Mouse (Mus musculus) left cerebral cortex, adult 18-20 months (tissue): ENCODE results near the gene Esr1. TPM values are rescaled to one million over a fixed set of nuclear protein-coding genes. Genes with fewer than 3 reads are reported as not detected.
"Not testable (repeated sequence)": the region's sequence is repeated elsewhere in the genome, so short reads cannot be mapped to it uniquely, and the experiment has no call there.

Experiments
- DNase-seq, 2 experiments: peaks; one replicate each; pipeline ENCODE4 v3.0.0; 2021 to 2022; ENCODE audit warnings: low spot score in 2 of 2, mixed read lengths in 1 of 2
- total RNA-seq, 2 experiments: library from RNA; stranded (reverse); gene quantifications; 2 replicates each; pipeline ENCODE4 v1.2.3; 2021

Esr1 gene
- total RNA-seq, 2 experiments from 2014 or later: 2.1 to 3.0 TPM

- DNase-seq: not testable (repeated sequence)
Measured at GRCm38 (mm10) chr10:4619426-4619825, 8.0 kb downstream of the Esr1 start.

GRCm38 (mm10) chr10:4620596-4621504 lies 9.5 kb downstream of the Esr1 start:
- DNase-seq: no peak

- DNase-seq: no peak
Measured at GRCm38 (mm10) chr10:4621505-4621815, 10.1 kb downstream of the Esr1 start.

- DNase-seq: no peak
Measured at GRCm38 (mm10) chr10:4623319-4623718, 11.9 kb downstream of the Esr1 start.

- no peak for DNase-seq
Measured at GRCm38 (mm10) chr10:4624581-4624980, 13.2 kb downstream of the Esr1 start.

- DNase-seq: no peak
Measured at GRCm38 (mm10) chr10:4625300-4625699, 13.9 kb downstream of the Esr1 start.

GRCm38 (mm10) chr10:4626432-4626831 lies 15.0 kb downstream of the Esr1 start:
- DNase-seq: no peak

GRCm38 (mm10) chr10:4626996-4627395 lies 15.6 kb downstream of the Esr1 start:
- no peak for DNase-seq

GRCm38 (mm10) chr10:4627415-4627814 lies 16.0 kb downstream of the Esr1 start:
- DNase-seq: no peak

- no peak for DNase-seq
Measured at GRCm38 (mm10) chr10:4629314-4629713, 17.9 kb downstream of the Esr1 start.

- DNase-seq: no peak
Measured at GRCm38 (mm10) chr10:4632211-4632704, 20.9 kb downstream of the Esr1 start.

- no peak for DNase-seq
Measured at GRCm38 (mm10) chr10:4633287-4634030, 22.1 kb downstream of the Esr1 start.

- DNase-seq: no peak
Measured at GRCm38 (mm10) chr10:4635740-4636139, 24.3 kb downstream of the Esr1 start.

- no peak for DNase-seq
Measured at GRCm38 (mm10) chr10:4646074-4646473, 34.7 kb downstream of the Esr1 start.

GRCm38 (mm10) chr10:4646851-4647250 lies 35.5 kb downstream of the Esr1 start:
- DNase-seq: no peak

GRCm38 (mm10) chr10:4665380-4665779 lies 54.0 kb downstream of the Esr1 start:
- no peak for DNase-seq

- no peak for DNase-seq
Measured at GRCm38 (mm10) chr10:4667006-4667405, 55.6 kb downstream of the Esr1 start.

- DNase-seq: no peak
Measured at GRCm38 (mm10) chr10:4670053-4670452, 58.7 kb downstream of the Esr1 start.

- no peak for DNase-seq
Measured at GRCm38 (mm10) chr10:4671876-4672275, 60.5 kb downstream of the Esr1 start.

GRCm38 (mm10) chr10:4673311-4673816 lies 62.0 kb downstream of the Esr1 start:
- no peak for DNase-seq

GRCm38 (mm10) chr10:4674983-4675592 lies 63.7 kb downstream of the Esr1 start:
- DNase-seq: peak; percentile 24 to 35

GRCm38 (mm10) chr10:4683106-4683505 lies 71.7 kb downstream of the Esr1 start:
- DNase-seq: no peak
